Mouse (Mus musculus) lung, postnatal 0 days (tissue): ENCODE data around the gene A3galt2. TPM values are rescaled to one million over a fixed set of nuclear protein-coding genes. Genes with fewer than 3 reads are reported as not detected.

ENCODE experiments used
- ATAC-seq: fragments of 200-750 bp; cut with Nextera tagmentation; 2 replicates; pipeline ENCODE4 v1.8.0; 2017; ENCODE audit warnings: moderate library complexity
- DNase-seq: peaks from one replicate; pipeline ENCODE4 v3.0.0-alpha.2; 2016; ENCODE audit warnings: low spot score
- H3K27ac ChIP-seq: fragments of 300-500 bp; sonication (generic); 2 replicates; pipeline ENCODE4 v1.5.1; 2014; ENCODE audit warnings: antibody characterized with exemption, mild to moderate bottlenecking, low read length, mixed read lengths
- H3K27me3 ChIP-seq: fragments of 300-500 bp; sonication (generic); replicated peaks from 2 replicates; pipeline ENCODE4 v1.6.1; 2014; ENCODE audit warnings: low read length, mixed read lengths; ENCODE audit not compliant: insufficient read depth
- H3K36me3 ChIP-seq: fragments of 300-500 bp; sonication (generic); 2 replicates; pipeline ENCODE4 v1.6.1; 2014; ENCODE audit warnings: low read length, mixed read lengths; ENCODE audit not compliant: insufficient read depth
- H3K4me1 ChIP-seq: fragments of 300-500 bp; sonication (generic); 2 replicates; pipeline ENCODE4 v1.6.1; 2014; ENCODE audit warnings: antibody characterized with exemption, low read depth, low read length, mixed read lengths; ENCODE audit not compliant: insufficient read depth
- H3K4me2 ChIP-seq: fragments of 300-500 bp; sonication (generic); replicated peaks from 2 replicates; pipeline ENCODE4 v1.6.1; 2014; ENCODE audit warnings: low read depth, mild to moderate bottlenecking, low read length, moderate library complexity, mixed read lengths
- H3K4me3 ChIP-seq: fragments of 300-500 bp; sonication (generic); 2 replicates; pipeline ENCODE4 v1.5.1; 2014; ENCODE audit warnings: low read depth, low read length
- H3K9ac ChIP-seq: fragments of 300-500 bp; sonication (generic); replicated peaks from 2 replicates; pipeline ENCODE4 v1.6.1; 2014; ENCODE audit warnings: low read depth, mild to moderate bottlenecking
- H3K9me3 ChIP-seq: fragments of 300-500 bp; sonication (generic); 2 replicates; pipeline ENCODE4 v1.6.1; 2016; ENCODE audit warnings: low read length, mixed read lengths
- CTCF ChIP-seq: IDR thresholded peaks from 2 replicates; pipeline ENCODE4 v1.5.1; 2016; ENCODE audit warnings: antibody characterized with exemption, mild to moderate bottlenecking
- EP300 ChIP-seq: IDR thresholded peaks from 2 replicates; pipeline ENCODE4 v1.6.1; 2016; ENCODE audit warnings: antibody characterized with exemption, mild to moderate bottlenecking, control low read depth
- WGBS: fragments of 180-500 bp; shearing (Covaris S2); extraction: QIAGEN DNeasy Blood & Tissue Kit; methylation state at CpG from one replicate; pipeline ENCODE4 v1.1.7; 2014; 5-methylcytosine and 5-hydroxymethylcytosine counted together
- polyA plus RNA-seq: library from polyadenylated mRNA; unstranded; fragments of >200 nt; fragmentation: Nextera tagmentation; extraction: Ambion mirVana; gene quantifications from 2 replicates; pipeline ENCODE4 v1.2.1, GENCODE M21; 2015

The A3galt2 gene
- polyA plus RNA-seq, 1 experiment from 2014 or later: 0.04 TPM

GRCm38 (mm10) chr4:128748309-128748708, 6.9 kb upstream of the A3galt2 start:
- no peaks in the 10 kb centered on the region for H3K27me3 ChIP-seq
- no peaks in the 10 kb centered on the region for H3K9me3 ChIP-seq
- no peak overlapping the region for H3K9ac ChIP-seq
- TF ChIP-seq EP300 (no peak), CTCF (no peak)
- ATAC-seq: no peak
- 85% methylated on average over 7 of the region's 7 CpGs for WGBS
- peaks cover 66% of the 10 kb centered on the region for H3K36me3 ChIP-seq
- H3K27ac ChIP-seq: no peak overlapping the region
- no peak overlapping the region for H3K4me3 ChIP-seq
- no peaks in the 10 kb centered on the region for H3K4me1 ChIP-seq
- DNase-seq: no peak
- no peak overlapping the region for H3K4me2 ChIP-seq

- Histone ChIP-seq H3K36me3 (peaks cover 65% of the 10 kb centered on the region), H3K4me2 (no peak overlapping the region), H3K27me3 (no peaks in the 10 kb centered on the region), H3K4me3 (no peak overlapping the region), H3K9ac (no peak overlapping the region), H3K27ac (no peak overlapping the region), H3K4me1 (no peaks in the 10 kb centered on the region), H3K9me3 (no peaks in the 10 kb centered on the region)
- 53% methylated on average over 5 of the region's 5 CpGs for WGBS
- no peak for DNase-seq
- TF ChIP-seq EP300 (no peak), CTCF (peak; percentile 65)
- ATAC-seq: no peak
These were observed 4.2 kb upstream of the A3galt2 start for GRCm38 (mm10) chr4:128751006-128751405.

- no peak overlapping the region for H3K4me2 ChIP-seq
- TF ChIP-seq EP300 (no peak), CTCF (no peak)
- DNase-seq (no peak), ATAC-seq (no peak)
- H3K27me3 ChIP-seq: no peaks in the 10 kb centered on the region
- WGBS: 83% methylated on average over 13 of the region's 13 CpGs
- no peaks in the 10 kb centered on the region for H3K9me3 ChIP-seq
- no peaks in the 10 kb centered on the region for H3K4me1 ChIP-seq
- H3K9ac ChIP-seq: no peak overlapping the region
- no peak overlapping the region for H3K27ac ChIP-seq
- H3K4me3 ChIP-seq: no peak overlapping the region
- H3K36me3 ChIP-seq: peaks cover 55% of the 10 kb centered on the region
These were observed 3.0 kb upstream of the A3galt2 start for GRCm38 (mm10) chr4:128752031-128752757.

GRCm38 (mm10) chr4:128753571-128753970, 1.6 kb upstream of the A3galt2 start:
- DNase-seq: no peak
- TF ChIP-seq CTCF (no peak), EP300 (no peak)
- no peak for ATAC-seq
- H3K4me2 ChIP-seq: no peak overlapping the region
- WGBS: 90% methylated on average over 7 of the region's 7 CpGs
- H3K9me3 ChIP-seq: no peaks in the 10 kb centered on the region
- no peak overlapping the region for H3K27ac ChIP-seq
- no peaks in the 10 kb centered on the region for H3K4me1 ChIP-seq
- H3K4me3 ChIP-seq: no peak overlapping the region
- peaks cover 41% of the 10 kb centered on the region for H3K36me3 ChIP-seq
- H3K27me3 ChIP-seq: no peaks in the 10 kb centered on the region
- no peak overlapping the region for H3K9ac ChIP-seq

GRCm38 (mm10) chr4:128755900-128756299, 736 bp downstream of the A3galt2 start:
- ATAC-seq: peak; percentile 41; the same call in 1 of the 2 replicates
- peaks cover 25% of the 10 kb centered on the region for H3K36me3 ChIP-seq
- 0 out of 2 replicates have a peak, but pooled peaks have one; percentile 5 for TF ChIP-seq CTCF
- TF ChIP-seq EP300: no peak
- no peak overlapping the region for H3K9ac ChIP-seq
- 66% methylated on average over 7 of the region's 7 CpGs for WGBS
- no peak overlapping the region for H3K4me2 ChIP-seq
- no peaks in the 10 kb centered on the region for H3K27me3 ChIP-seq
- H3K4me1 ChIP-seq: no peaks in the 10 kb centered on the region
- no peaks in the 10 kb centered on the region for H3K9me3 ChIP-seq
- H3K27ac ChIP-seq: no peak overlapping the region
- no peak overlapping the region for H3K4me3 ChIP-seq
- DNase-seq: no peak

- no peaks in the 10 kb centered on the region for H3K4me1 ChIP-seq
- no peak for ATAC-seq
- TF ChIP-seq EP300 (no peak), CTCF (no peak)
- no peak overlapping the region for H3K4me3 ChIP-seq
- no peak overlapping the region for H3K27ac ChIP-seq
- no peaks in the 10 kb centered on the region for H3K9me3 ChIP-seq
- no peak for DNase-seq
- WGBS: 66% methylated on average over 5 of the region's 5 CpGs
- no peaks in the 10 kb centered on the region for H3K27me3 ChIP-seq
- no peaks in the 10 kb centered on the region for H3K36me3 ChIP-seq
- H3K4me2 ChIP-seq: no peak overlapping the region
- H3K9ac ChIP-seq: no peak overlapping the region
These were observed 4.0 kb downstream of the A3galt2 start for GRCm38 (mm10) chr4:128759214-128759613.
